Mouse (Mus musculus) Patski (cell line): ENCODE data around the gene Creb5. TPM values are rescaled to one million over a fixed set of nuclear protein-coding genes. Genes with fewer than 3 reads are reported as not detected.

Experiments
- ATAC-seq: fragments of 100-300 bp; one replicate; pipeline ENCODE4 v1.8.0; 2021
- CTCF ChIA-PET: fragments of 350-600 bp; sonication (Branson Sonifier 250); formaldehyde crosslinking; loops from one replicate; lab custom pipeline; 2022; ENCODE audit warnings: inconsistent platforms; lab: Charles Lee
- POLR2A ChIA-PET: fragments of 350-600 bp; sonication (Branson Sonifier 250); formaldehyde crosslinking; loops from one replicate; lab custom pipeline; 2022; ENCODE audit warnings: antibody characterized with exemption, inconsistent platforms; lab: Charles Lee
- DNase-seq: peaks from one replicate; pipeline ENCODE4 v3.0.0-alpha.2; 2011; ENCODE audit warnings: low read depth, low spot score
- H3K27me3 ChIP-seq: fragments of 371-371 bp; one replicate; pipeline ENCODE4 v1.5.1; 2021
- CTCF ChIP-seq: fragments of 100-300 bp; IDR thresholded peaks from one replicate; pipeline ENCODE4 v1.5.1; 2021
- in situ Hi-C: fragments of 300-500 bp; cut with MboI; formaldehyde crosslinking; loops from 3 replicates; pipeline ENCODE4 v1.11.1; 2018; ENCODE audit warnings: low pct_unique_long_range_greater_than_20kb, mixed read lengths
- polyA plus RNA-seq: library from polyadenylated mRNA; unstranded; gene quantifications from one replicate; pipeline ENCODE4 v1.2.3, GENCODE M21; 2021

The Creb5 gene
- polyA plus RNA-seq, 1 experiment from 2014 or later, result 12.3 TPM

DNA sequence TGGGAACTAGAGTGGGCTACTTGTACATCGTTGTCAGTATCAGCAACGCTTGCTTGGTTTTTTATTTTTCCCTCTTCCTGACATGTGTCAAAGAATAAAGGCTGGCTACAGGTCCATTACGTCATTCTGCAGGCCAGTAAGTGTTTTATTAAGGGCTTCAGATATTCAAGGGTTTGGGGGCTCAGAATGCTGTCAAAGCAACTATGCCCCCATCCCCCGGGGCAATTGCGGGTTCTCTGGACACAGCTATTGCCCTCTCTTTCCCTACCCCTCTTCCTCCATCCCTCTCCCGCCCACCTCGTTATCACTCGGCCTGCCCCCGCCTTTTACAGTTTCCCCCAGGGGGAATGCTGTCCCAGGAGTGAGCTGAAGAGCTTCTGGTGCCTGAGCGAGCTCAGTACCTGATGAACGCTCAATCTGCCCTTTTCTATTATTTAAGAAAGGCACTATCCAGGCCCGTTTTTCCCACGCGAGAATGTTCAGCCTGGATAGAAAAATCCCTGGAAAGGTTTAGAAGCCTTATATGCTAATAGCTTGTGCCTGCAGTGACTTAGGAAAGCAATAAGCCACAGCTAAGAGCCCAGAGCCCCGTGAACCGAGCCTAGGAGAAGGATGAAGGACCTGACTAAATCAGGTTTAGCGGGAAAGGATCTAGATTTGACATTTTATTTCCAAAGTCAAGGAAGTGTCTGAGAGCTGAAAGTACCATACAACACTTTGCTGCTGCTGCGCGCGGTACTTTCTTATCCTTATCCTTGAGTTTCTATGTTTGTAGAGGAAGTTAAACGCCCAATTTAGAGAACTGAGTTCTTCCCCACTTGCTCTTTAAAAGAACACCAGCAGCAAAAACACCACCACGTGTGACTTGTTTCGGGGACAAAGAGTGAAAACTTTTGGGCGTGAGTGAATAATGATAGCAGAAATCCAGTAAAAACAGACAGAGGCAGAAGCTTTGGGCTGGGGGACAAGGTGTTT is 1.8 kb downstream of the Creb5 start:
- ChIA-PET POLR2A (interaction anchor here (1.1 kb wide), 1 partner anchor 9 kb away, joined by 3 read pairs; no protein-coding TSS in a partner anchor), CTCF (interaction anchor here (0.9 to 2.6 kb wide), 2 partner anchors 22 to 291 kb away, joined by 3 to 10 read pairs; no protein-coding TSS in a partner anchor)
- no peak for ATAC-seq
- H3K27me3 ChIP-seq, result no peaks in the 10 kb centered on the region
- no peak for TF ChIP-seq CTCF
- in situ Hi-C loops, result loop anchor here (5.0 kb wide), 1 partner anchor 433 kb away; no protein-coding TSS in a partner anchor
- DNase-seq, result no peak

DNA sequence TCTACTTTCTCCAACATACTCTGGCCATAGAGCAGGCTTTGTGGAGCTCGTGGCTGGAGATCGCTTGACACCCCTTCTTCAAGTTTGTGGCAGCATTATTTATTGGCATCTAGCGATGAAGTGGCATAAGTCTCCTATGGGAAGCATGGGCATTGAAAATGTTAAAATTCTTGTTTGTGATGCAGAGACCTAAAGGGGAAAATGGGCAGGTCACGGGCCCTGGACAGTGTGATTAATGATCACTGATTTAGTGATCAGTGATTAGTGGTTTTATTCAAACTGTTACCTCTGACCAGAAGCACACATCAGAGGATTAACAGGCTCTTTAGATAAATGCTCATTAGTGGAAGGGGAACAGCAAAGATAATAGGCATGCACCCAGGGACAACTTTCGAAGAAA is 2.6 kb downstream of the Creb5 start:
- no peak for DNase-seq
- H3K27me3 ChIP-seq, result no peaks in the 10 kb centered on the region
- ChIA-PET CTCF (interaction anchor here (0.6 to 2.6 kb wide), 9 partner anchors 13 to 436 kb away, joined by 3 to 10 read pairs (median 4); no protein-coding TSS in a partner anchor), POLR2A (interaction anchor here (1.1 kb wide), 1 partner anchor 8 kb away, joined by 3 read pairs; no protein-coding TSS in a partner anchor)
- in situ Hi-C loops, result loop anchor here (5.0 kb wide), 1 partner anchor 433 kb away; no protein-coding TSS in a partner anchor
- ATAC-seq, result no peak
- TF ChIP-seq CTCF, result no peak

DNA sequence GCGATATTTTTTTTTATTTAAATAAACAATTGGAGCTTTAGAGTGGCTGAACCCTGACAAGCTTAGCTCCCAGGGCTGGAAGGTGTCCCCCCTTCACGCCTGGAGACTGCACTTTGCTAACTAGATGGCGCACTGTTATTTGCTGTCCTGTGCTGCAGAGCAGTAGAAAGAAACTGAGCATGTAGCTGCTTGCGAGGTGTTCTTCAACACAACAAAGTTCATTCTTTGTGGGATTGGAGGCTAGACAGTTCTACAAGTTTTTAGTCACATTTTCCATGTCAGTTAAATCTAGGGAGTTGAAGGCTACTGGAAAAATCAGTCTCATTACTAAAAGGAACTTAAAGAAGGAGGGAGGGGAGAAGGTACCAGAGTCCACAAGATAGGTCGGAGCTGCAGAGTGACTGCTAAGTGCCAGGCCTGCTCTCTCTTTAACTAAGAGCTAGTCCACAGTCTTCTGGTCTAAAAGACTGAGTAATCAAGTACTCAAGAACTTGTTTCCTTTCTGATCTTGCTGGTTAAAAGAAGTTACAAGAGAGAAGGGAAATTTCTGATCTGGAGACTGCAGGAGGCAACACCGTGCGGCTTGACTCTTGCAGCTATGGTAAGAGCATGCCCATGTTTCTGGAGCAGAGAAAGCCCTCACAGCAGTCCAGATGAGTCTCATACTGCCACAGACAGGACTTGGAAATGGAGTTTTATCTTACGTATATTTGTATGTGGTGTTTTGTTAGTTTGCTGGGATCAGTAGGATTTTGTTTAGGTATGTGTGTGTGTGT is 3.3 kb downstream of the Creb5 start:
- TF ChIP-seq CTCF, result no peak
- no peaks in the 10 kb centered on the region for H3K27me3 ChIP-seq
- ChIA-PET CTCF (interaction anchor here (0.6 to 2.6 kb wide), 11 partner anchors 13 to 435 kb away, joined by 3 to 10 read pairs (median 3); no protein-coding TSS in a partner anchor), POLR2A (no interaction called here)
- ATAC-seq (no peak), DNase-seq (no peak)
- in situ Hi-C loops, result no loop called here

- POLR2A ChIA-PET, result no interaction called here
- in situ Hi-C loops, result no loop called here
- no peak for TF ChIP-seq CTCF
Observed at GRCm38 (mm10) chr6:53292931-53293330, 5.9 kb downstream of the Creb5 start.

DNA sequence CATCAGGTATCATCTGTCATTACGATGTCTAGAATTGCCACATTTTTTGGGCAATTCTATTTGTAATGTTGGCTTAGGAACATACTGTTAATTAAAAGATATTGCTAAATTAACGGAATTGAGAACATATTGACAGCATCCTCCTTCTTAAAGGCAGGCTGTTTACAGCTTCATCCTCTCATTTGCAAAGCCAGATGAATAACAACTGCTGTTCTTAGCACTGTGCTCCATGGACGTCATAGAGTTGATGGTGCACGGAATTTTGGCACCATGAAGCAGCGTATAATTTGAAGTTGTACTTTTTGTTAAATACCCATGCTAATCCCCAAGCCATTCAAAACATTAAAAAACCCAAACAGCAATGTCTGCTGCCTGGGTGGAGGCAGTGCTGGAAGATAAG is 10.8 kb downstream of the Creb5 start:
- POLR2A ChIA-PET, result interaction anchor here (0.6 kb wide), 1 partner anchor 8 kb away, joined by 3 read pairs; no protein-coding TSS in a partner anchor
- no peaks in the 10 kb centered on the region for H3K27me3 ChIP-seq
- CTCF ChIA-PET, result no interaction called here
- in situ Hi-C loops, result no loop called here
- ATAC-seq (no peak), DNase-seq (no peak)
- no peak for TF ChIP-seq CTCF

More at GRCm38 (mm10) chr6:53292931-53293330, 5.9 kb downstream of the Creb5 start:
- ATAC-seq, result no peak
- DNase-seq, result no peak
- CTCF ChIA-PET, result no interaction called here
- no peaks in the 10 kb centered on the region for H3K27me3 ChIP-seq

DNA sequence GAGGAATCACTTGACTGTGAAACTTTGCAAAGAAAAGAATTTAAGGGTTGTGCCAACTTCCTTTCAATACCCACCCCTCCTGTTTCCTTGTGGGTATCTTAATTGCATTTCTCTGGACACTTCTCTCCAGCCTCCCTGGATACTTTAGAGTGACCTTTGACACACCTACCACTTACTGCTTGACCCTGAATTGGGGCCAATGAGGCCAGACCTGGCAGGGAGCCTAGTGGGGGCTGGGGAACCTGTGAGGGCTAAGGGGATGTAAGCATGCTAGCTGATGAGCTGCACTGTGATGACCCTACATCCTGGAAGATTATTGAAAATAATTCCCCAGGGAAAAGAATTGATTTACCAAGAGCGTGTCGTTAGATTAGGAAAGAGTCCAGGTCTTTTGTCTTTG is 17.1 kb downstream of the Creb5 start:
- POLR2A ChIA-PET, result no interaction called here
- ATAC-seq, result no peak
- in situ Hi-C loops, result no loop called here
- H3K27me3 ChIP-seq, result no peaks in the 10 kb centered on the region
- no peak for TF ChIP-seq CTCF
- CTCF ChIA-PET, result no interaction called here
- no peak for DNase-seq

DNA sequence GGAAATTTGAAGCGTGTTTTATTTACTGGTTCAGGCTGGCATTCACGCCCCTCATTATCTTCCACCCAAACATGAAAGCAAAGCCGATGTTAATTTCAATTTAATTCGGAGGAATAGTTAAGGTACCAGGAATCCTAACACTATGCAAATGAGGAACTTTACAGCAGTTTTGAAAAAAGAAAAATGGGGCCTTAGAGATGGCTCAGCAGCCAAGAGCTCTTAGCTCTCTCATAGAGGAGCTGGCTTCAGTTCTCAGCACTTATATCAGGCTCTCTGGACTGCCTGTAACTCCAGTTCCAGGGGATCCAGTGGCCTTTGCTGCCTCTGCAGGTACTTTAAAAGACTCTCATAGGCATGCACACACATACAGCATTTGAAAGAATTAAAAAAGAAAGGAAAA is 19.1 kb downstream of the Creb5 start:
- no peak for DNase-seq
- POLR2A ChIA-PET, result no interaction called here
- ATAC-seq, result no peak
- no peaks in the 10 kb centered on the region for H3K27me3 ChIP-seq
- in situ Hi-C loops, result no loop called here
- CTCF ChIA-PET, result no interaction called here
- no peak for TF ChIP-seq CTCF

- in situ Hi-C loops, result no loop called here
- no peak for DNase-seq
- no peak for TF ChIP-seq CTCF
- CTCF ChIA-PET, result no interaction called here
- POLR2A ChIA-PET, result no interaction called here
- no peaks in the 10 kb centered on the region for H3K27me3 ChIP-seq
- peak; percentile 60 for ATAC-seq
Observed at GRCm38 (mm10) chr6:53306710-53307109, 19.6 kb downstream of the Creb5 start.

- in situ Hi-C loops, result no loop called here
- TF ChIP-seq CTCF, result no peak
- ChIA-PET POLR2A (no interaction called here), CTCF (interaction anchor here (0.8 kb wide), 1 partner anchor 468 kb away, joined by 3 read pairs; no protein-coding TSS in a partner anchor)
- H3K27me3 ChIP-seq, result no peaks in the 10 kb centered on the region
- ATAC-seq (no peak), DNase-seq (no peak)
Observed at GRCm38 (mm10) chr6:53308684-53309083, 21.6 kb downstream of the Creb5 start.

GRCm38 (mm10) chr6:53313604-53314003 is 26.5 kb downstream of the Creb5 start:
- TF ChIP-seq CTCF, result no peak
- CTCF ChIA-PET, result interaction anchor here (1.2 to 2.0 kb wide), 2 partner anchors 11 to 189 kb away, joined by 4 to 7 read pairs; no protein-coding TSS in a partner anchor
- H3K27me3 ChIP-seq, result no peaks in the 10 kb centered on the region
- POLR2A ChIA-PET, result interaction anchor here (0.6 kb wide), 1 partner anchor 106 kb away, joined by 4 read pairs; no protein-coding TSS in a partner anchor
- ATAC-seq (no peak), DNase-seq (no peak)
- in situ Hi-C loops, result no loop called here
